Mouse (Mus musculus): ENCODE measurements around the gene Cby1. TPM values are rescaled to one million over a fixed set of nuclear protein-coding genes. Genes with fewer than 3 reads are reported as not detected.

The Cby1 gene
- polyA plus RNA-seq (2014; fragmentation: Nextera tagmentation; extraction: Ambion mirVana), result 36.0 and 39.3 TPM in 2 replicates

DNA sequence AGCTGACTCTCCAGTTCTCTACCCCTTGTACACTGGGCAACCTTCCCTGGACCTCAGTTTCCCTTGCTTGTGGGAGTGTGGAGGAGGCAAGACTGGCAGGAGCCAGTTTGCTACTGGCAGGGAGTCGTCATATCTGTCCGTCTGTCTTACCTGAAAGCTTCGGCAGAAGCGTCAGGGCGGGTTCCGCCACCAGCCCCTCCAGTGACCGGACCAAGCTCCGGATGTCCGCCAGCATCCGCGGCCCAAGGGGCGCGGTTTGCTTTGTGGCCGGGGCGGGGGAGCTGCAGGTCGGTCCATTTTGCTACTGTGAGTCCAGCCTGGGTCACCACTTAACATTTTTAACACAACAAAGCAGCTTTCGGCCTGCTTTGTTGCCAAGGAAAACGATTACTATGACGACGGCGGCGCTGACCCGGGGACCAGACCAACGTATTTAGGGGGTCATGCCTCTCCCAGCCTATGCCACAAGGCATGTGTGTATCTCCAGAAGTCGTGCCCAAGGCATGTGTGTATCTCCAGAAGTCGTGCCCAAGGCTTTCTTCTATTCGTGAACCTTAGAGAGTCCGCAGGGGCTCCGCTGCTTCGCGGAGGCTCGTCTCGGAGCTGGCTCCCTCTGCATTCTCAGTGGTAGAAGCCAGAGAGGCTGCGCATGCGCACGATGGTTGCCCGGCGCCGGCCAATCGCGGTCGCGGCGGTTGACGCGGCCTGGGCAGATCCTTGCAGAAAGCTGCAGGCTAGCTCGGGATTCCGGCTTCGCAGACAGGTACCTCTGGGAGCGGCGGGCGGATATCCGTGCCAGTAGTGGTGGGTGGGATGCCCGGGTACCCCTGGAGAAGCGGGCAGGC is at the start of gene Cby1, which contains the start of gene Fam227a:
TSS of gene Cby1 (plus strand) at position 669 of the 845 bp plus-strand sequence.
TSS of gene Fam227a (minus strand) at position 426 of the 845 bp plus-strand sequence.
- H3K4me2 ChIP-seq (ENCODE audit: low read length), result peak within 1 kb of the TSS; percentile 70
- peak; percentile 88 for ATAC-seq (replicated peaks; ENCODE audit: low FRiP score, low TSS enrichment, low read depth)
- WGBS, result under 1% methylated on average over 55 of the region's 55 CpGs

DNA sequence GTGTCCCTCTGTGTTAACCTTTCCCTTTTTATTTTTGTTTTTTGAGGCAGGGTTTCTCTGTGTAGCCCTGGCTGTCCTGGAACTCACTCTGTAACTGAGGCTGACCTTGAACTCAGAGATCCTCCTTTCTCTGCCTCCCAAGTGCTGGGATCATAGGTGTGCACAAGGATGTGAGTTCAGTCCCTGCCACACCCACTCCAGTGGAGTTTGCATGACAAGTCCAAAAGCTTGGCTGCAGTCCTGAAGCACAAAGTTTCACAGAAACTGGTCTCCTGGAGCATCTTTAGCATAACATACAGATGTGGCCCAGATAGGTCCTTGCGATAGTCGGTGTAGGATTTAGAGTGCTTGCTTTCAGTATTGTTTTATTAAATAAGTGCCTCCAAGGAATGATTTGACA is 49.8 kb upstream of the Cby1 start:
- H3K27ac ChIP-seq (ENCODE audit: low read depth), result no peak overlapping the region
- 100% methylated on average over 2 of the region's 2 CpGs for WGBS
- no peak overlapping the region for H3K4me3 ChIP-seq (ENCODE audit: low read depth, low read length)
- H3K36me3 ChIP-seq (ENCODE audit: control insufficient read depth, insufficient read depth, low read length), result no peaks in the 10 kb centered on the region
- no peak for ATAC-seq (replicated peaks; ENCODE audit: low FRiP score, low TSS enrichment, low read depth)
- 0 out of 2 replicates have a peak, but pooled peaks cover under 1% of the 10 kb centered on the region for H3K27me3 ChIP-seq (replicated peaks; ENCODE audit: control insufficient read depth, insufficient read depth, low read length)
- no peak overlapping the region for H3K4me2 ChIP-seq (ENCODE audit: low read length)
- DNase-seq (ENCODE audit: low spot score), result no peak
- no peaks in the 10 kb centered on the region for H3K4me1 ChIP-seq (replicated peaks; ENCODE audit: control insufficient read depth, insufficient read depth, low read length)
- H3K9me3 ChIP-seq (ENCODE audit: control insufficient read depth, low read length), result no peaks in the 10 kb centered on the region
- H3K9ac ChIP-seq (ENCODE audit: low read length), result no peak overlapping the region

More for the DNA sequence above, at the start of gene Cby1, which contains the start of gene Fam227a:
- H3K27me3 ChIP-seq (replicated peaks; ENCODE audit: control insufficient read depth, insufficient read depth, low read length), result no peaks in the 10 kb centered on the region
- H3K27ac ChIP-seq (ENCODE audit: low read depth), result peak within 1 kb of the TSS; percentile 91
- DNase-seq (ENCODE audit: low spot score), result peak; percentile 99
- H3K9me3 ChIP-seq (ENCODE audit: control insufficient read depth, low read length), result peaks cover 4% of the 10 kb centered on the region; the same call in 1 of the 2 replicates
- H3K36me3 ChIP-seq (ENCODE audit: control insufficient read depth, insufficient read depth, low read length), result no peaks in the 10 kb centered on the region
- peaks cover 4% of the 10 kb centered on the region for H3K4me1 ChIP-seq (replicated peaks; ENCODE audit: control insufficient read depth, insufficient read depth, low read length)
- peak within 1 kb of the TSS; percentile 69 for H3K4me3 ChIP-seq (ENCODE audit: low read depth, low read length)
- peak within 1 kb of the TSS; percentile 76 for H3K9ac ChIP-seq (ENCODE audit: low read length)

DNA sequence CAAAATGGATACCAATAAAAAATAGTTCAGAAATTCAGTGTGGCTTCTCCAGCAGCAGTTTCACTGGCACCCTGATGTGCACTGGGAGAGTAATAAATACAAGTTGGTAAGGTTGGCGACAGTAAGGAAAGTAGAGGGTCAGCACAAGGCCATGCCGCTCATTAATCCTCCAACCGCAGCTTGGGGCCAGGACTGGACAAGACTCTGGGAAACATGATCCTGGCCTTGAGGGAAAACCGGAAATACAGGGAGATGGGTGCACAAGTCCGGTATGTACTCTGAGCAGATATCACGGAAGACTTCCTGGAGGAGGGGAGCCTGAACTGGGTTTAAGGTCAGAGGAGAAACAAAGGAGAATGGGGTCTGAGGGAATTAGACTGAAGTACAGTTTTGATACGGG is 43.5 kb upstream of the Cby1 start:
- Histone ChIP-seq H3K4me2 (ENCODE audit: low read length) (no peak overlapping the region), H3K4me3 (ENCODE audit: low read depth, low read length) (no peak overlapping the region), H3K4me1 (replicated peaks; ENCODE audit: control insufficient read depth, insufficient read depth, low read length) (no peaks in the 10 kb centered on the region), H3K9ac (ENCODE audit: low read length) (no peak overlapping the region), H3K36me3 (ENCODE audit: control insufficient read depth, insufficient read depth, low read length) (no peaks in the 10 kb centered on the region), H3K27ac (ENCODE audit: low read depth) (no peak overlapping the region), H3K27me3 (replicated peaks; ENCODE audit: control insufficient read depth, insufficient read depth, low read length) (no peaks in the 10 kb centered on the region), H3K9me3 (ENCODE audit: control insufficient read depth, low read length) (no peaks in the 10 kb centered on the region)
- no peak for DNase-seq (ENCODE audit: low spot score)
- WGBS, result 85% methylated on average over 7 of the region's 7 CpGs
- ATAC-seq (replicated peaks; ENCODE audit: low FRiP score, low TSS enrichment, low read depth), result no peak

DNA sequence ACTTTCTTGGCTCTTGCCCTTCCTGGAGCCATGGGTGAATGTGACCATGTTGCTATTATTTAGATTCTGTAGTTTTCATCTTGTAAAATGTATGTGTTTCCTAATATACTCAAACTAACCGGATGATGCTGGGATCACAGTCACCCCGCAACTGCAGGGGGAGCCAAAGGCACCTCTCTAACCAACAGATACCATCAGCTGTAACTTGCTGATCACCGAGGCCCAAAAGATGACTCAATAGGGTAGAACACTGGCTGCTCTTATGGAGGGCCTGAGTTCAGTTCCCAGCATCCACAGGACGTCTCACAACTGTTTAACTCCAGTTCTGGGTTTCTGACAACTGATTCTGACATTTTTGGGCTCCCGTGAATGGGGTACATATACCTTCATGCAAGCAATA is 42.3 kb upstream of the Cby1 start:
- H3K4me1 ChIP-seq (replicated peaks; ENCODE audit: control insufficient read depth, insufficient read depth, low read length), result no peaks in the 10 kb centered on the region

DNA sequence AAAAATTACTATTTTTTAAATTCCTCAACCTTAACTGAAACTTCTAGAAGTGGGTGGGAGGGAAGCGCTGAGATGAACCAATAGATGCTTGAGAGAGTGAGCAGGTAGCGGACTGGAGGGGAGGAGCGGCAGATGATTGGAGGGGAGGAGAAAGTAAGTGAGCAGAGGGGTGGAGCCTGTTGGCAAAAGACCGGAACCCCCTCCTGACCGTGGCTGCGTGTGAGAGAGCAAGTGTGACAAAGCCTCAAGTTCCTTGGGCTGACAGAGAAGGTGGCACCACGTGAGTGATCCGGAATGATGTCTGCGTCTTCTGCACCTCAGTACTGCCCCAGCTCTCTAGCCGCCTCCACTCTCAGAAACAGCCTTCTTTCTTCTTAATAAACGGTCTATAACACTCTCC is 41.9 kb upstream of the Cby1 start:
- ATAC-seq (replicated peaks; ENCODE audit: low FRiP score, low TSS enrichment, low read depth), result no peak
- Histone ChIP-seq H3K4me3 (ENCODE audit: low read depth, low read length) (no peak overlapping the region), H3K9me3 (ENCODE audit: control insufficient read depth, low read length) (no peaks in the 10 kb centered on the region)

More for the DNA sequence above, 42.3 kb upstream of the Cby1 start:
- no peak for ATAC-seq (replicated peaks; ENCODE audit: low FRiP score, low TSS enrichment, low read depth)
- peak; percentile 40 for DNase-seq (ENCODE audit: low spot score)
- no peak overlapping the region for H3K9ac ChIP-seq (ENCODE audit: low read length)
- no peaks in the 10 kb centered on the region for H3K27me3 ChIP-seq (replicated peaks; ENCODE audit: control insufficient read depth, insufficient read depth, low read length)
- H3K4me3 ChIP-seq (ENCODE audit: low read depth, low read length), result no peak overlapping the region
- no peaks in the 10 kb centered on the region for H3K36me3 ChIP-seq (ENCODE audit: control insufficient read depth, insufficient read depth, low read length)
- no peak overlapping the region for H3K27ac ChIP-seq (ENCODE audit: low read depth)
- WGBS, result 83% methylated on average over 5 of the region's 5 CpGs
- H3K4me2 ChIP-seq (ENCODE audit: low read length), result no peak overlapping the region
- H3K9me3 ChIP-seq (ENCODE audit: control insufficient read depth, low read length), result no peaks in the 10 kb centered on the region

DNA sequence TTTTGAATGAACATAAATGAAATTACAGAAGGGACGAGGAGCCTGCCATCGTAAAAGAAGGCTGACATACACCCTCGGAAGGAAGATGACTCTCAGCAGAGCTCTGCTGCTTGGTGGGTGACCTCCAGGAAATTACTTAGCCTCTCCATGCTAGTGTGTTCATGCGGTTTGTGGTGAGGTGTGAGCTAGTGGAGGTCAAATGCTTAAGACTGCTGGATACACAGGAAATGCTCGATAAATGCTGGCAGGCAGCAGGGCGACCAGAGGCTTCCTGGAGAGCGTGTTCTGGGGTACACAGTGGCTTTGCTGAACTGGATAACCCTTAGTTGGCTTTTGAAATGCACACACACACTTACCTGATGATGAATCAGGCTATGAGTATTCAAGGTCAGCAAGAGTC is 40.5 kb upstream of the Cby1 start:
- Histone ChIP-seq H3K9me3 (ENCODE audit: control insufficient read depth, low read length) (no peaks in the 10 kb centered on the region), H3K27me3 (replicated peaks; ENCODE audit: control insufficient read depth, insufficient read depth, low read length) (no peaks in the 10 kb centered on the region), H3K4me2 (ENCODE audit: low read length) (no peak overlapping the region), H3K4me3 (ENCODE audit: low read depth, low read length) (no peak overlapping the region), H3K36me3 (ENCODE audit: control insufficient read depth, insufficient read depth, low read length) (no peaks in the 10 kb centered on the region), H3K4me1 (replicated peaks; ENCODE audit: control insufficient read depth, insufficient read depth, low read length) (no peaks in the 10 kb centered on the region), H3K9ac (ENCODE audit: low read length) (no peak overlapping the region), H3K27ac (ENCODE audit: low read depth) (no peak overlapping the region)
- ATAC-seq (replicated peaks; ENCODE audit: low FRiP score, low TSS enrichment, low read depth) (no peak), DNase-seq (ENCODE audit: low spot score) (no peak)
- WGBS, result 83% methylated on average over 7 of the region's 7 CpGs

More for the DNA sequence above, 41.9 kb upstream of the Cby1 start:
- H3K36me3 ChIP-seq (ENCODE audit: control insufficient read depth, insufficient read depth, low read length), result no peaks in the 10 kb centered on the region
- H3K4me2 ChIP-seq (ENCODE audit: low read length), result no peak overlapping the region
- H3K27ac ChIP-seq (ENCODE audit: low read depth), result no peak overlapping the region
- peak; percentile 4 for DNase-seq (ENCODE audit: low spot score)
- H3K9ac ChIP-seq (ENCODE audit: low read length), result no peak overlapping the region
- H3K4me1 ChIP-seq (replicated peaks; ENCODE audit: control insufficient read depth, insufficient read depth, low read length), result no peaks in the 10 kb centered on the region
- no peaks in the 10 kb centered on the region for H3K27me3 ChIP-seq (replicated peaks; ENCODE audit: control insufficient read depth, insufficient read depth, low read length)
- 85% methylated on average over 11 of the region's 11 CpGs for WGBS

DNA sequence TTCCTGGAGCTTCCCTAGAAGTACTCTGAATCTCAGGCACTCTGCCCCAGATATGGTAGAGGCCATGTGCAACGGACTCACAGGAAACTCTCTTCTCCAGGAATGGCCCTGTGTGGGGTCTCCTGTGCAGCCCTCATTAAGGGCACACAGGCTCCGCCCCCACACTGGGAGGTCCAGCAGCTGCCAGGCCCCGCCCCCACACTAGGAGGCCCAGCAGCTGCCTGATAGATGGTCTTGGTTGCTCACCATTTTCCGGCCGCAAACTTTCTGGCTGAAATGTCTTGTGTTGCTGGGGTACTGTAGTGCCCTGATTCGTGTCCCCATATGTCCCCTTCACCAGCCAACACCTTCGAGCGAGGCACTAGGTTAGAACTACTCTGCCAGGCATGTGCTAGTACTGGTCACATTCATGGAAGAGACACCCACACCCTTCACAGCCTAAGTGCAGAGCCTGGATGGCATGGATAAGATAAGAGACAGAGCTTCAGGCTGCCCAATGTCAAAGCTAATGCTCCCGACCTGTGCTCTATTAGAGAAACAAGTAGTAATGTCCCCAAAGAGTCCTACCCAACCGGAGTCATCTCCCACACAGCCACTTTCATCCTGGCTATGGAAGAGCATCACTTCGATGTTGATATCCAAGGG is 39.1 kb upstream of the Cby1 start:
- Histone ChIP-seq H3K36me3 (ENCODE audit: control insufficient read depth, insufficient read depth, low read length) (no peaks in the 10 kb centered on the region), H3K27me3 (replicated peaks; ENCODE audit: control insufficient read depth, insufficient read depth, low read length) (no peaks in the 10 kb centered on the region), H3K4me3 (ENCODE audit: low read depth, low read length) (no peak overlapping the region), H3K9ac (ENCODE audit: low read length) (no peak overlapping the region), H3K27ac (ENCODE audit: low read depth) (no peak overlapping the region), H3K4me2 (ENCODE audit: low read length) (no peak overlapping the region), H3K4me1 (replicated peaks; ENCODE audit: control insufficient read depth, insufficient read depth, low read length) (no peaks in the 10 kb centered on the region), H3K9me3 (ENCODE audit: control insufficient read depth, low read length) (no peaks in the 10 kb centered on the region)
- WGBS, result 81% methylated on average over 11 of the region's 11 CpGs
- DNase-seq (ENCODE audit: low spot score), result no peak
- ATAC-seq (replicated peaks; ENCODE audit: low FRiP score, low TSS enrichment, low read depth), result no peak

DNA sequence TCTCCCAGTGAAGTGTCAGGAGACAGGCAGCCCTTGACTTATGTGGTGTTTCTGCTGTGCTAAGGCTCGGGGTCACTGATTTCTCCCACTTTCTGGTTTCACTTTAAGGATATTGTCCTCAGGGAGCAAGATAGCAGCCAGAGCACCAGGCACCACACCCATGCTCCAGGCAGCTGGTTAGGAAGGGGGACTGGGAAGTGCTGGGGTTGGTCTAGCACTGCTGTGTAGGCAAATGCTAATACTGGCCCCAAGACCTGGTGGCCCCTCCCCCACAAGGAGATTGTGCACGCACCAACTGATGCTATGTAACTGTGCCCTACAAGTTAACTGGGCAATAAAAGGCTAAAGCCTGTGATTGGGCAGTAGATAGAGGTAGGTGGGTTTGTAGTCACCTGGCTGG is 28.5 kb upstream of the Cby1 start:
- H3K4me1 ChIP-seq (replicated peaks; ENCODE audit: control insufficient read depth, insufficient read depth, low read length), result no peaks in the 10 kb centered on the region
- no peak overlapping the region for H3K27ac ChIP-seq (ENCODE audit: low read depth)
- no peaks in the 10 kb centered on the region for H3K9me3 ChIP-seq (ENCODE audit: control insufficient read depth, low read length)
- H3K36me3 ChIP-seq (ENCODE audit: control insufficient read depth, insufficient read depth, low read length), result peaks cover 7% of the 10 kb centered on the region; the same call in 1 of the 2 replicates
- no peak for ATAC-seq (replicated peaks; ENCODE audit: low FRiP score, low TSS enrichment, low read depth)
- no peak for DNase-seq (ENCODE audit: low spot score)
- no peaks in the 10 kb centered on the region for H3K27me3 ChIP-seq (replicated peaks; ENCODE audit: control insufficient read depth, insufficient read depth, low read length)
- H3K4me3 ChIP-seq (ENCODE audit: low read depth, low read length), result no peak overlapping the region
- no peak overlapping the region for H3K9ac ChIP-seq (ENCODE audit: low read length)
- H3K4me2 ChIP-seq (ENCODE audit: low read length), result no peak overlapping the region
- WGBS, result 54% methylated on average over 2 of the region's 2 CpGs
